In the genomic region with DNA sequence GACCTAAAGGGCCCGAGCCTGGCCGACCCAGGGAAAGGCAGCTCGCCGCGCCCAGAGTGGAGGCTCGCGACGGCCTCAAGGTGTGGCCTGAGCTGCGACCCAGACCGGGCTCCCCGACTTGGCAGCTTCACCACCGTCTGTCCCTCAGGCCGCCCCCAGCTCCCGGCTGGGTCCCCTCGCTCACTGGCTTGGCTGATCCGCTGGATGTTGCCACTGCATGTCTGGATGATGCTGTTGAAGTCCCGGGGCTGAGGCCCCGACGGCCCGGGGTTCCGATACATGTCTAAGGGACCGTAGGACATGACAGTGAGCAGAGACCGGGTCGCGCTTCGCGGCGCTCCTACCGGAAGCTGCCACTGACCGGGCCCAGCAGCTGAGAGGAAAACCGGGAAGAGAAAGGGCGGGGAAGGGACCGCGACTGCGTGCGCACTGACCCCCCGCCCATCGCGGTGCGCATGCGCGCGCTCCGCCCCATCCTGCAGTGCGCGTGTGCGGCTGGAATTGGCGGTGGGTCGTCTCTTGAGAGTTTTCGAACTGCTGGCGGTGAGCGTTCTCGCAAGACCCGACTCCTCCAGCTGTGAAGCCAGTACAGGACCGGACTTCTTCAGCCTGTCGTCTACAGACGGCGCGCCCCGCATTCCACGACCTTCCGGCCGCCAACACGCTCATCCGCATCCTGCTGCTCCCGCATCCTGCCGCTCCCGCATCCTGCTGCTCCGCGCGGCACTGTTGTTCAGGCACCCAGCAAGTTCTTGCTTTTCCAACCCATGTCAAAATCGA, we compare ENCODE assay signal across 8 mouse cellular contexts. TPM values are rescaled to one million over a fixed set of nuclear protein-coding genes. Genes with fewer than 3 reads are reported as not detected.
DNase-seq lines count a peak whose midpoint lies in the region; ATAC-seq lines count a peak whose summit lies in the region.

A gene (minus strand): TSS at position 446 of the 780 bp plus-strand sequence.

- H3K27ac ChIP-seq in intestine, embryonic 14.5 days (ENCODE audit: low read depth) = peak within 1 kb of the TSS; percentile 72

- H3K27me3 ChIP-seq in intestine, embryonic 14.5 days (replicated peaks; ENCODE audit: control insufficient read depth, insufficient read depth, low read length) = no peaks in the 10 kb centered on the region

- H3K4me3 ChIP-seq in intestine, embryonic 14.5 days (ENCODE audit: low read depth, low read length) = peak within 1 kb of the TSS; percentile 99

- H3K4me2 ChIP-seq in intestine, embryonic 14.5 days (ENCODE audit: low read length) = peak within 1 kb of the TSS; percentile 91

- intact Hi-C loops in left cerebral cortex, postnatal 14 days (cut with DNase I) = no loop called here

- peak within 1 kb of the TSS; percentile 90 for H3K9ac ChIP-seq in intestine, embryonic 14.5 days (ENCODE audit: low read length)

- peaks cover 14% of the 10 kb centered on the region for H3K36me3 ChIP-seq in intestine, embryonic 14.5 days (ENCODE audit: control insufficient read depth, insufficient read depth, low read length)

- H3K9me3 ChIP-seq in intestine, embryonic 14.5 days (ENCODE audit: control insufficient read depth, low read length) = no peaks in the 10 kb centered on the region

- under 1% methylated on average over 72 of the region's 72 CpGs for WGBS in intestine, embryonic 14.5 days

- peaks cover 12% of the 10 kb centered on the region; the same call in 1 of the 2 replicates for H3K4me1 ChIP-seq in intestine, embryonic 14.5 days (replicated peaks; ENCODE audit: control insufficient read depth, insufficient read depth, low read length)

- ATAC-seq in intestine, embryonic 14.5 days (replicated peaks; ENCODE audit: low FRiP score, low TSS enrichment, low read depth) = peak; percentile 93

- peak; percentile 93 to 97 for DNase-seq in adrenal gland, adult (ENCODE audit: inconsistent age in 2 of 2, low spot score in 1 of 2)
- peak; percentile 94 for DNase-seq in embryo, embryonic 10.5 days (ENCODE audit: low spot score)
- peak; percentile 91 for DNase-seq in gastrocnemius, postnatal 25 days
- peak; percentile 91 for DNase-seq in intestine, embryonic 14.5 days (ENCODE audit: low spot score)
- DNase-seq in left cerebral cortex, postnatal 14 days (ENCODE audit: low spot score in 2 of 2) = peak; percentile 86 to 90
- peak; percentile 95 for DNase-seq in mesoderm, embryonic 11.5 days (ENCODE audit: low read depth, low spot score)
- peak; percentile 83 to 86 for DNase-seq in right cerebral cortex, postnatal 36 days (ENCODE audit: low spot score in 2 of 2)
- peak; percentile 91 for DNase-seq in yolk sac, embryonic 10.5 days (ENCODE audit: low spot score)

RNA-seq across cellular contexts. Expression of the gene that starts here (rescaled TPM):
- total RNA-seq in gastrocnemius, postnatal 25 days (2021) = 10 to 100 TPM; 20.7 to 23.3 TPM
- 58.1 and 63.4 TPM in 2 replicates for polyA plus RNA-seq in intestine, embryonic 14.5 days (2014; fragmentation: Nextera tagmentation; extraction: Ambion mirVana)
- 100 to 1,000 TPM in 1 of 2 experiments, 10 to 100 TPM in 1; 96.2 to 104 TPM for total RNA-seq in left cerebral cortex, postnatal 14 days (2021)

Comparison
In these comparisons a context has a peak if more than half of its experiments do, and no peak if none do; other contexts are left out.
1. Peak in every context shown above with its lines: DNase-seq, ATAC-seq, H3K4me3 ChIP-seq and H3K27ac ChIP-seq.
2. RNA of the gene that starts here (total RNA-seq): 96.2 to 104 TPM in left cerebral cortex, postnatal 14 days; 20.7 to 23.3 TPM in gastrocnemius, postnatal 25 days; every median in the first group is over 4 times any median in the second.